Mouse (Mus musculus): ENCODE results near the gene Srp54b. TPM values are rescaled to one million over a fixed set of nuclear protein-coding genes. Genes with fewer than 3 reads are reported as not detected.

The Srp54b gene
- total RNA-seq (2023): 10 to 100 TPM; 28.1 to 32.7 TPM

GRCm38 (mm10) chr12:55154559-55155448 is at the start of gene Srp54b:
TSS of gene Srp54b (plus strand) at chr12:55155104.

GRCm38 (mm10) chr12:55124242-55124641 is 30.7 kb upstream of the Srp54b start, which contains the start of gene Fam177a:
TSS of gene Fam177a (plus strand) at chr12:55124469.

GRCm38 (mm10) chr12:55199306-55199705 is 44.4 kb downstream of the Srp54b start, which contains the start of gene 1700047I17Rik2:
TSS of gene 1700047I17Rik2 (plus strand) at chr12:55199592.

GRCm38 (mm10) chr12:55229626-55230519 is 75.0 kb downstream of the Srp54b start, which contains the start of gene Srp54c:
TSS of gene Srp54c (plus strand) at chr12:55230168.

Other genes starting within 250 kb of the Srp54b start
- not detected for gene Gm20403, start 168.6 kb upstream of the Srp54b start, total RNA-seq (2023)
- gene Baz1a, start 140.8 kb upstream of the Srp54b start, total RNA-seq (2023): 100 to 1,000 TPM; 143 to 159 TPM
- gene 2700097O09Rik, start 75.0 kb upstream of the Srp54b start, total RNA-seq (2023): 1 to 10 TPM; 2.6 to 3.5 TPM
- gene Srp54a, start 74.8 kb upstream of the Srp54b start, total RNA-seq (2023): 10 to 100 TPM; 37.1 to 41.4 TPM
- 1 to 10 TPM in 1 of 2 experiments, not detected in 1; 3.6 TPM for gene Fam177a, start 30.6 kb upstream of the Srp54b start, total RNA-seq (2023)
- 10 to 100 TPM in 1 of 2 experiments, 1 to 10 TPM in 1; 5.3 to 10.1 TPM for gene 1700047I17Rik2, start 44.5 kb downstream of the Srp54b start, total RNA-seq (2023)
- gene Srp54c, start 75.1 kb downstream of the Srp54b start, total RNA-seq (2023): 10 to 100 TPM; 12.0 to 12.4 TPM
- 1 to 10 TPM; 3.7 to 4.3 TPM for gene 1110008L16Rik, start 144.5 kb downstream of the Srp54b start, total RNA-seq (2023)
- gene Ppp2r3c, start 147.9 kb downstream of the Srp54b start, total RNA-seq (2023): 10 to 100 TPM; 18.7 to 18.9 TPM
- gene Psma6, start 229.1 kb downstream of the Srp54b start, total RNA-seq (2023): 10 to 100 TPM; 85.9 to 96.4 TPM